Mouse (Mus musculus): Measurements from ENCODE around the gene Cd69.
A peak's percentile ranks its signal among the peaks of the same experiment; 100 is the strongest.

The Cd69 gene

GRCm38 (mm10) chr6:129246992-129247391 is 28.2 kb downstream of the Cd69 start:
- DNase-seq (ENCODE audit: low spot score) = no peak

- DNase-seq (ENCODE audit: low spot score) = no peak
Observed at GRCm38 (mm10) chr6:129245793-129246192, 29.4 kb downstream of the Cd69 start.

GRCm38 (mm10) chr6:129241907-129242306 is 33.3 kb downstream of the Cd69 start:
- DNase-seq (ENCODE audit: low spot score) = no peak

GRCm38 (mm10) chr6:129241471-129241870 is 33.8 kb downstream of the Cd69 start:
- DNase-seq (ENCODE audit: low spot score) = no peak

GRCm38 (mm10) chr6:129239564-129240248 is 35.5 kb downstream of the Cd69 start:
- DNase-seq (ENCODE audit: low spot score) = no peak

GRCm38 (mm10) chr6:129238275-129239038 is 36.8 kb downstream of the Cd69 start:
- peak; percentile 61 for DNase-seq (ENCODE audit: low spot score)

GRCm38 (mm10) chr6:129237350-129238274 is 37.6 kb downstream of the Cd69 start:
- DNase-seq (ENCODE audit: low spot score) = peak; percentile 87

GRCm38 (mm10) chr6:129236652-129237342 is 38.4 kb downstream of the Cd69 start:
- no peak for DNase-seq (ENCODE audit: low spot score)

GRCm38 (mm10) chr6:129235855-129236461 is 39.3 kb downstream of the Cd69 start:
- DNase-seq (ENCODE audit: low spot score) = no peak

- DNase-seq (ENCODE audit: low spot score) = no peak
Observed at GRCm38 (mm10) chr6:129234456-129235360, 40.5 kb downstream of the Cd69 start.

- no peak for DNase-seq (ENCODE audit: low spot score)
Observed at GRCm38 (mm10) chr6:129233955-129234369, 41.3 kb downstream of the Cd69 start.

- no peak for DNase-seq (ENCODE audit: low spot score)
Observed at GRCm38 (mm10) chr6:129233366-129233954, 41.8 kb downstream of the Cd69 start.

GRCm38 (mm10) chr6:129232842-129233205 is 42.4 kb downstream of the Cd69 start:
- no peak for DNase-seq (ENCODE audit: low spot score)

GRCm38 (mm10) chr6:129232005-129232841 is 43.0 kb downstream of the Cd69 start:
- DNase-seq (ENCODE audit: low spot score) = no peak

- DNase-seq (ENCODE audit: low spot score) = no peak
Observed at GRCm38 (mm10) chr6:129229774-129230578, 45.3 kb downstream of the Cd69 start.

- no peak for DNase-seq (ENCODE audit: low spot score)
Observed at GRCm38 (mm10) chr6:129228935-129229773, 46.1 kb downstream of the Cd69 start.

- DNase-seq (ENCODE audit: low spot score) = no peak
Observed at GRCm38 (mm10) chr6:129225078-129225477, 50.2 kb downstream of the Cd69 start.
